Mouse (Mus musculus): ENCODE measurements around the gene Pianp.

Pianp gene

GRCm38 (mm10) chr6:125008060-125008459, 11.6 kb downstream of the Pianp start:
- DNase-seq (ENCODE audit: low spot score in 2 of 2), result no peak

GRCm38 (mm10) chr6:125008586-125009128, 12.2 kb downstream of the Pianp start:
- DNase-seq (ENCODE audit: low spot score in 2 of 2), result peak; percentile 96

GRCm38 (mm10) chr6:125009129-125009180, 12.5 kb downstream of the Pianp start, which contains the start of gene Zfp384:
Zfp384 (plus strand) TSS chr6:125009145.
- DNase-seq (ENCODE audit: low spot score in 2 of 2), result no peak

DNA sequence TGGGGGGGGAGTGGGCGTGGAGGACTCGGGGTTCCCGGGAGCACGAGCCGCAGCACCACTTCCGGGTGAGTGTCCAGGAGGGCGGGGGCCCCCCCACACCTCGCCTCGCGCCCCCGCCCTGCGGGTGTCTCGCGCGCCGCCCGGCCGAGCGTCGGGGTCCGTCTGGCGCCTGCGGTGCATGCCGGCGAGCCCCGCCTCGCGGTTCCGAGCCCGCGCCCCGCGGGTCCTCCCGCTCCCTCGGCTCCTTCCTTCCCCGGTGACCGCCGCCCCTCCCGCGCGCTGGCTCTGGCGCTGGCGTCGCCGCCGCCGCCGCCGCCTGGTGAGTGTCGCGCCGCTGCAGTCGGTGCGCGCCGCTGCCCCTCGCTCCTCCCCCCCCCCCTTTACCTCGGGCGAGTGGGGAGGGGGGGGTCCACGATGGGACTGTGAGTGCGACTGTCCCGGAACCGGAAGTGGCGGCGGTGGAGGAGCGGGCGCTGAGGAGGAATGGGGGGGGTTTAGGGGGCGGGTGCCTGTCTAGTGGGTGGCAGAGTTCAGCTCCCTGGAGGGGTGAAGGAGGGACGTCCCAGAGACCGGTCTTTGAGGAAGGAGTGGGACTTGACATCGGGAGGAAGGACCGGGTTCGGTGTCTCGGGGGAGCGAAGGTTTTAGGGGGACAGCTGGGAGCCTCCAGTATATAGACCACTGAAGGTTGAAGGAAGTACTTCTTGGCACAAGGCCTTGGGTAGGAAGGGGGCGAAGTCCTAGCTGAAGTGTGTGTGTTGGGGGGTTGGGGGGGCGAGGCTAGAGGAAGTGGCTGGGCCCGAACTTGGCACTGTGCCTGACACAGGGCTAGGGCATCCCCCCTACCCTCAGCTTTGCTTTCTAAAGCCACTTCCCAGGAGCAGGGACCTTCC, 12.9 kb downstream of the Pianp start:
- DNase-seq (ENCODE audit: low spot score in 2 of 2), result peak; percentile 75 to 80

DNA sequence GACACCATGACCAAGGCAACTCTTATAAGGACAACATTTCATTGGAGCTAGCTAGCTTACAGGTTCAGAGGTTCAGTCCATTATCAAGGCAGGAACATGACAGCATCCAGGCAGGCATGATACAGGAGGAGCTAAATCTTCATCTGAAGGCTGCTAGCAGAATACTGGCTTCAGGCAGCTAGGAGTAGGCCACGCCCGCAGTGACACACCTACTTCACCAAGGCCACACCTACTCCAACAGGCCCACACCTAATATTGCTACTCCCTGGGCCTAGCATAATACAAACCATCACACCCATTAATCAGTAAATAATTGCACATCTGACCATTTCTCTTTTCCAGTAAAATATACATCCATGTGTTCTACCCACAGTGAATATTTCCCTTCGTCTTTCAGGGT, 21.2 kb downstream of the Pianp start:
- no peak for DNase-seq (ENCODE audit: low spot score in 2 of 2)

DNA sequence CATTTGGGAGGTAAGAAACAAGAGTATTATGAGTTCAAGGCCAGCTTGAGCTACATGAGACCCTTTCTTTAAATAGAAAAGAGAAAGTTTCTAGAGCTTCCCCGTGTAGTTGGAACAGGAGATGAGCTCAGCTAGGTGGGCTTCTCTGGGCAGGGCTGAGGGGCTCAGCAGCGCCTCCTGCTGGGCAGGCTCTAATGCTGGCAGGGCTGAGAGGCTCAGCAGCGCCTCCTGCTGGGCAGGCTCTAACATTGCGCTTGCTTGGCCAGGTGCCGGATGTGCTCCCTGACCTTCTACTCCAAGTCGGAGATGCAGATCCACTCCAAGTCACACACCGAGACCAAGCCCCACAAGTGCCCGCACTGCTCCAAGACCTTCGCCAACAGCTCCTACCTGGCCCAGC, 34.0 kb downstream of the Pianp start:
- DNase-seq (ENCODE audit: low spot score in 2 of 2), result peak in 1 of 2 experiments; percentile 41

GRCm38 (mm10) chr6:125031604-125032003, 35.1 kb downstream of the Pianp start:
- no peak for DNase-seq (ENCODE audit: low spot score in 2 of 2)

DNA sequence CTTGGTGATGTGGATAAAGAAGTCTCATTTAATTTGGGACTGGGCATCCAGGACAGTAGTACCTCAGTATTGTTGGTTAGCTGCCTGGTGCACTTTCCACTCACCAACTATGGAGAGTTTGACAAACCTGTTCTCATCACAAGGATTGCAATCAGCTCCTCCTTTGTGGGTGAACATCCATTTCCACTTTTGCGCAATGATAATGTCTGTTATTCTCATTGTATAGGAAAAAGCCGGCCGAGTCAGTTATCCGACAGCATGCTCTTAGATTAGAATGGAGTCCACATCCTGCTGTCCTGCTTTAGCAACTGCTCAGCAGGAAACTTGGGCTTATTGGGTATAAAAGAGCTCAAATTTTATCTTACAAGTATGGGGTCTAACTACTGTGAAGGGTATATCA, 42.2 kb downstream of the Pianp start:
- no peak for DNase-seq (ENCODE audit: low spot score in 2 of 2)

- DNase-seq (ENCODE audit: low spot score in 2 of 2), result no peak
These were observed 42.6 kb downstream of the Pianp start for GRCm38 (mm10) chr6:125039131-125039530.

DNA sequence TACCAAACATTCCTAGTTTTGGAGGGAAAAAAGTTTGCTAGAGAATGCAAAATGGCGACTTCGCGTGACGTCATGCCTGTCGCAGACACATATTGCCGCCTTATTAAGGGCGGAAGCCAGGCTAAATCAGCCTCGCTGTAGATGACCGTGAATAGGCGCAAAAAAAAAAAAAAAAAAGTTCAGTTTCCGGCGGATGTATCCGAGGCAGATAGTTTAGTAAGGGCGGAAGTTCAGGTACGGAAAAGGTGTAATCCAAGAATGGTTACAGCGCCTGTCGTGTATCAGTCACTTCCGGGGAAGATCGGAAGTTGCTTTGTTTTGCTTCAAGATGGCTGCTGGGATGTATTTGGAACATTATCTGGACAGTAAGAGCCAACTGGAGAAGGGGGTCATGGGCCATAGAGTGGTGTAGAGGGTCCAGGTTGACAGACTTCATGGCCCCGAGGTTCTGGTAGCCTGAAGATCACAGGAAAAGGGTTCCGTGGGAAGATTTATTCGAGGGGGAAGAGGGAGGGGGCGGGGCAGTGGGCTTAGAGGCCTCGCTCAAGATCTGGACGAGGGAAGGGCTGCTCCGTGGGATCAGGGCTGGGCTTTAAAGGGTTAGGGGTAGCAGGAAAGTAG, 43.1 kb downstream of the Pianp start, which contains the start of gene Ing4:
Ing4 (plus strand) TSS at position 228 of the 621 bp plus-strand sequence.
- DNase-seq (ENCODE audit: low spot score in 2 of 2), result peak; percentile 84 to 89

DNA sequence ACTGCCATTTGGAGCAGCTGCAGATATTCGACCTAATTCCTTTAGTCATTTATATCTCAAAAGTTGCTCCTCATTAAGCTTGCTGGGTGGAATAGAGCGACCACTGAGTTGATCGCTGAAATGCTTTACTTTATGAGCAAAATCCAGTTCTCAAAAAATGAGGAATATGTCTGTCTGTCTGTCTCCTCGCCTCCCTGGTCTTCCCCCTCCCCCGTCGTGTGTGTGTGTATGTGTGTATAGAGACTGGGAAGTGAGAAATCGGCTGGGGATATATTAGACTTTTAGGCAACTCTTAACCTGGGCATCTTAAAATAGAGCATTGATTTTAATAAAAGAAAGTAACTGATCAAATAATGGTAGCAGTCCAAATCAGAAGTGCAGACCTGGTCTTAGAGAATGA, 43.7 kb downstream of the Pianp start:
- DNase-seq (ENCODE audit: low spot score in 2 of 2), result no peak

- no peak for DNase-seq (ENCODE audit: low spot score in 2 of 2)
These were observed 44.6 kb downstream of the Pianp start for GRCm38 (mm10) chr6:125041047-125041446.

GRCm38 (mm10) chr6:125042081-125042480, 45.6 kb downstream of the Pianp start:
- no peak for DNase-seq (ENCODE audit: low spot score in 2 of 2)

GRCm38 (mm10) chr6:125046691-125047090, 50.2 kb downstream of the Pianp start:
- peak; percentile 67 to 82 for DNase-seq (ENCODE audit: low spot score in 2 of 2)

DNA sequence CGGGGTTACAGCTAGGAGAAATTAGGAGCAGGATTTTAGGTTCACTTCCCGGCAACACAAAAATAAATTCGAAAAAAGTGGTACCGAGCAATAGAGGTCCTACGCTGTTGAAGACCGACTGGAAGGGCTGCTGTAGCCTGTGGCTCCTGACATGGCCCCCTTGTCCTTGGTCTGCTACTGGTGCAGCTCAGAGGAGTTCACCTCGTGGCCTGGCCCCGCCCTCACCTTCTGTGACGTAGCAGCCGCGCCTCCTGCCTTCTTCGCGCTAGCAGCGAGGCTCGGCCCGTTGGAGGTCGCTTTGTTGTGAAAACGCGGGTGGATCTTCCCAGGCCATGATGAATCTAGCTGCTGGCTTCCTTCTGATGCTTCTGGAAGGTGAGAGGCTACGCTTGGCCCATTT, 53.2 kb downstream of the Pianp start, which contains the start of gene Acrbp:
Acrbp (plus strand) TSS at position 12 of the 400 bp plus-strand sequence.
- no peak for DNase-seq (ENCODE audit: low spot score in 2 of 2)

DNA sequence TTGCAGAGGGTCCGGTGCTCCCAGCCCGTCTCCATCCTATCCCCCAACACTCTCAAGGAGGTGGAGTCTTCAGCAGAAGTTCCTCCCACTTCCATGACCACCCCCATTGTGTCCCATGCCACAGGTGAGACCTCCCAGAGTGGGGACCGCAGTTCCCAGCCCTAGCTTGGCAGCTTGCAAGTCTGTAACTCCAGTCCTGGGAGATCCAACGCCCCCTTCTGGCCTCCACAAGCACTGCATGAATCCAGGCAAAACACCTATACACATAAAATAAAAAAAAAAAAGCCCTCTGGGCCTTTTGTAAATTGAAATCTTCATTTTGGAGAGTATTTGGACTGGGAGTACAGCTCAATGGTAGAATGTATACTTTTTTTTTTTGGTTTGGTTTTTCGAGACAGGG, 54.7 kb downstream of the Pianp start:
- DNase-seq (ENCODE audit: low spot score in 2 of 2), result no peak
